Mouse (Mus musculus): ENCODE measurements around the gene Cbx5. TPM values are rescaled to one million over a fixed set of nuclear protein-coding genes. Genes with fewer than 3 reads are reported as not detected.

Cbx5 gene
- total and polyA plus RNA-seq, 3 experiments = 94.9 to 171 (median 128) TPM

DNA sequence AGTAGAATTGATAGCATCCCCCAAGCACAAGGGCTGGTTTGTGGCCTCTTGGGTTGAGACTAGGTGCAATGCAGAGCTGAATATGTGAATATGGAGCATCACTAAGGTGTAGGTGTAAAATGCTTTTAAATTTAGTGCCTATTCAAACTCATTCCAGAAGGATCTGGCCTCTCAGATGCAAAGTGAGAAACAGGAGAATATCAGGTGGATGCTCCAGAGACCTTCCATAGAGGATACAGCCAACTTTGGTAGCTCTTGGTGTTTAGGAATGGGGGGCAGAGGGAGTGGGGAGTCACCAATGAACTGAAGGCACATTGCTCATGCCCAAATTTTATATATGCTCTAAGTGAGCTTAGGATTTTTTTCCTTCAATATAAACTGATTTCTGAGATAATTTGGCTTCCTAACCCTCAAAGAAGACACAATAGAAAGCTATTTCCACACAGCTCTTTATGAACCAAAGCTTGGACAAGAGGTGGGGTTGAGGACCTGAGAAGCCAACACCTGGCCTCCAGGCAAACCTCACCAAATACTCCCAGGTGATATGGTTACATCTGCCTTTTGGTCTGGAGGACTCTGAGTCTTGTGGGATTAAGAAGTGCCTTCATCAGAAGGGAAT lies 8.3 kb upstream of the Cbx5 start (continued):
- TF ChIP-seq HCFC1 (IDR thresholded peaks at IDR 0.05; ENCODE audit: low read depth, low read length) = no peak
- TF ChIP-seq SIN3A (IDR thresholded peaks at IDR 0.05; ENCODE audit: low read length) = no peak
- TF ChIP-seq ETS1 (conservative IDR thresholded peaks at IDR 0.05; ENCODE audit: low read depth, low read length) = no peak
- TF ChIP-seq CTCF (conservative IDR thresholded peaks at IDR 0.05 in 1 of 2, IDR thresholded peaks at IDR 0.05 in 1 of 2; ENCODE audit: low read depth in 2 of 2, low read length in 2 of 2) = no peak

- Histone ChIP-seq H3K4me2 (ENCODE audit: insufficient read depth, low read depth, poor library complexity, severe bottlenecking) (no peak overlapping the region), H3K9ac (ENCODE audit: insufficient read depth, low read depth) (no peak overlapping the region), H3K27me3 (replicated peaks) (no peaks in the 10 kb centered on the region), H3K9me3 (replicated peaks; ENCODE audit: low read length) (no peaks in the 10 kb centered on the region), H3K4me3 (replicated peaks in 1 of 3; ENCODE audit: low read depth in 2 of 3, low read length in 2 of 3, poor library complexity in 1 of 3) (no peak overlapping the region), H3K79me2 (replicated peaks; ENCODE audit: control insufficient read depth, extremely low read depth, insufficient read depth, poor library complexity, severe bottlenecking) (peaks cover 28% of the 10 kb centered on the region), H3K27ac (ENCODE audit: insufficient read depth, low read depth) (no peak overlapping the region), H3K4me1 (ENCODE audit: control insufficient read depth in 1 of 2, insufficient read depth in 2 of 2) (peaks cover 0 to 23% of the 10 kb centered on the region in 2 experiments; a peak in 2 of 4 replicates), H3K36me3 (replicated peaks in 1 of 2; ENCODE audit: control insufficient read depth in 1 of 2, insufficient read depth in 1 of 2, low read length in 1 of 2) (peaks cover 49 to 83% of the 10 kb centered on the region in 2 experiments)
- in situ Hi-C loops (cut with MboI; ENCODE audit: low pct_ligation_motif_present, low pct_unique_long_range_greater_than_20kb, low sequenced_read_pairs) = no loop called here
- DNase-seq (ENCODE audit: extremely low read depth) = no peak
- TF ChIP-seq NELFE (IDR thresholded peaks at IDR 0.05; ENCODE audit: low read depth, low read length) (peak; percentile 32; the same call in 1 of the 2 replicates), MYC (IDR thresholded peaks at IDR 0.05; ENCODE audit: low read depth, low read length) (peak; percentile 15; the same call in 1 of the 2 replicates), USF2 (conservative IDR thresholded peaks at IDR 0.05; ENCODE audit: low read depth, low read length) (no peak), TCF12 (IDR thresholded peaks at IDR 0.05; ENCODE audit: low read depth, low read length) (no peak), JUND (conservative IDR thresholded peaks at IDR 0.05; ENCODE audit: low read depth, low read length) (no peak), CHD1 (IDR thresholded peaks at IDR 0.05; ENCODE audit: low read depth, low read length) (peak; percentile 28; the same call in 1 of the 2 replicates), SIN3A (IDR thresholded peaks at IDR 0.05; ENCODE audit: low read length) (0 out of 2 replicates have a peak, but pooled peaks have one; percentile 36), ZC3H11A (IDR thresholded peaks at IDR 0.05; ENCODE audit: low read depth, low read length) (no peak), POLR2A (IDR thresholded peaks at IDR 0.05; ENCODE audit: low read depth, low read length) (peak; percentile 17; the same call in 1 of the 2 replicates), MAZ (IDR thresholded peaks at IDR 0.05; ENCODE audit: low read depth, low read length) (no peak), MAFK (IDR thresholded peaks at IDR 0.05; ENCODE audit: insufficient replicate concordance, low read length) (0 out of 2 replicates have a peak, but pooled peaks have one; percentile 10), CHD2 (IDR thresholded peaks at IDR 0.05; ENCODE audit: low read length) (0 out of 2 replicates have a peak, but pooled peaks have one; percentile 4), EP300 (IDR thresholded peaks at IDR 0.05; ENCODE audit: low read length) (no peak), KAT2A (IDR thresholded peaks at IDR 0.05; ENCODE audit: insufficient replicate concordance, low read length) (no peak), UBTF (IDR thresholded peaks at IDR 0.05; ENCODE audit: low read depth, low read length) (no peak), CTCF (conservative IDR thresholded peaks at IDR 0.05 in 1 of 2, IDR thresholded peaks at IDR 0.05 in 1 of 2; ENCODE audit: low read depth in 2 of 2, low read length in 2 of 2) (no peak), ZMIZ1 (IDR thresholded peaks at IDR 0.05; ENCODE audit: low read depth, low read length) (peak; percentile 40; the same call in 1 of the 2 replicates), MXI1 (IDR thresholded peaks at IDR 0.05; ENCODE audit: low read depth, low read length) (peak; percentile 31; the same call in 1 of the 2 replicates)
- dilution Hi-C loops (cut with MboI; ENCODE audit: extremely low pct_ligation_motif_present, extremely low pct_unique_long_range_greater_than_20kb, low sequenced_read_pairs) = no loop called here
These were observed 7.6 kb upstream of the Cbx5 start for GRCm38 (mm10) chr15:103247078-103247781.

Data from CH12.LX (cell line).